Mouse (Mus musculus) megakaryocyte progenitor cell, adult 5-6 weeks (primary cell): Measurements from ENCODE around the gene Cdc42ep4. TPM values are rescaled to one million over a fixed set of nuclear protein-coding genes. Genes with fewer than 3 reads are reported as not detected.
A peak's percentile ranks its signal among the peaks of the same experiment; 100 is the strongest.

Source experiments
- ATAC-seq: replicated peaks from 2 replicates; pipeline ENCODE4 v1.8.0; 2016; ENCODE audit warnings: mild to moderate bottlenecking, moderate TSS enrichment, inconsistent platforms; ENCODE audit not compliant: poor library complexity
- total RNA-seq, 2 experiments: library from RNA; stranded (forward) in 1 of 2; stranded (reverse) in 1 of 2; fragments of 157-497, 149-512 nt in 1 of 2; fragments of 200-1000 nt in 1 of 2; gene quantifications; 2 replicates each; pipeline versions ENCODE4 v1.2.3 to v1.2.4; 2015 to 2017

Gene Cdc42ep4
- total RNA-seq, 2 experiments from 2014 or later, result 10.3 to 14.5 TPM

GRCm38 (mm10) chr11:113778733-113779679 is 27.3 kb upstream of the Cdc42ep4 start:
- no peak for ATAC-seq

GRCm38 (mm10) chr11:113777878-113778464 is 26.3 kb upstream of the Cdc42ep4 start:
- ATAC-seq, result peak; percentile 66

GRCm38 (mm10) chr11:113776851-113777511 is 25.3 kb upstream of the Cdc42ep4 start:
- ATAC-seq, result peak; percentile 56

GRCm38 (mm10) chr11:113774773-113775172 is 23.1 kb upstream of the Cdc42ep4 start:
- no peak for ATAC-seq

GRCm38 (mm10) chr11:113773191-113773590 is 21.5 kb upstream of the Cdc42ep4 start:
- no peak for ATAC-seq

- ATAC-seq, result no peak
These were observed 19.5 kb upstream of the Cdc42ep4 start for GRCm38 (mm10) chr11:113771187-113771586.

GRCm38 (mm10) chr11:113768356-113768755 is 16.7 kb upstream of the Cdc42ep4 start:
- ATAC-seq, result no peak

- ATAC-seq, result 0 out of 2 replicates have a peak, but pooled peaks have one; percentile 8
These were observed 15.6 kb upstream of the Cdc42ep4 start for GRCm38 (mm10) chr11:113767285-113767684.

- ATAC-seq, result peak; percentile 49
These were observed 14.8 kb upstream of the Cdc42ep4 start for GRCm38 (mm10) chr11:113766284-113766985.

GRCm38 (mm10) chr11:113764132-113764849 is 12.6 kb upstream of the Cdc42ep4 start:
- no peak for ATAC-seq

- peak; percentile 39; the same call in 1 of the 2 replicates for ATAC-seq
These were observed 11.8 kb upstream of the Cdc42ep4 start for GRCm38 (mm10) chr11:113763449-113763848.

- peak; percentile 30; the same call in 1 of the 2 replicates for ATAC-seq
These were observed 10.6 kb upstream of the Cdc42ep4 start for GRCm38 (mm10) chr11:113762136-113762797.

- peak; percentile 71 for ATAC-seq
These were observed 10.0 kb upstream of the Cdc42ep4 start for GRCm38 (mm10) chr11:113761646-113762045.

- ATAC-seq, result no peak
These were observed 8.8 kb upstream of the Cdc42ep4 start for GRCm38 (mm10) chr11:113760476-113760875.

GRCm38 (mm10) chr11:113758851-113759250 is 7.2 kb upstream of the Cdc42ep4 start:
- no peak for ATAC-seq

- ATAC-seq, result no peak
These were observed 4.9 kb upstream of the Cdc42ep4 start for GRCm38 (mm10) chr11:113756578-113756977.

GRCm38 (mm10) chr11:113755878-113756277 is 4.2 kb upstream of the Cdc42ep4 start:
- ATAC-seq, result no peak

GRCm38 (mm10) chr11:113754845-113755244 is 3.2 kb upstream of the Cdc42ep4 start:
- ATAC-seq, result no peak

GRCm38 (mm10) chr11:113752685-113753430 is 1.2 kb upstream of the Cdc42ep4 start:
- no peak for ATAC-seq
